Mouse (Mus musculus) adrenal gland, adult 8-10 months (tissue): Measurements from ENCODE around the gene Uspl1. TPM values are rescaled to one million over a fixed set of nuclear protein-coding genes. Genes with fewer than 3 reads are reported as not detected.
"Not testable (repeated sequence)": the region's sequence is repeated elsewhere in the genome, so short reads cannot be mapped to it uniquely, and the experiment has no call there.

Source experiments
- DNase-seq: peaks from one replicate; pipeline ENCODE4 v3.0.0; 2022
- total RNA-seq, 4 experiments: library from RNA; stranded (reverse); gene quantifications; 2 replicates each; pipeline ENCODE4 v1.2.4; 2022

Uspl1 gene
- total RNA-seq = 10 to 100 TPM; 34.8 to 44.1 (median 37.0) TPM

DNA sequence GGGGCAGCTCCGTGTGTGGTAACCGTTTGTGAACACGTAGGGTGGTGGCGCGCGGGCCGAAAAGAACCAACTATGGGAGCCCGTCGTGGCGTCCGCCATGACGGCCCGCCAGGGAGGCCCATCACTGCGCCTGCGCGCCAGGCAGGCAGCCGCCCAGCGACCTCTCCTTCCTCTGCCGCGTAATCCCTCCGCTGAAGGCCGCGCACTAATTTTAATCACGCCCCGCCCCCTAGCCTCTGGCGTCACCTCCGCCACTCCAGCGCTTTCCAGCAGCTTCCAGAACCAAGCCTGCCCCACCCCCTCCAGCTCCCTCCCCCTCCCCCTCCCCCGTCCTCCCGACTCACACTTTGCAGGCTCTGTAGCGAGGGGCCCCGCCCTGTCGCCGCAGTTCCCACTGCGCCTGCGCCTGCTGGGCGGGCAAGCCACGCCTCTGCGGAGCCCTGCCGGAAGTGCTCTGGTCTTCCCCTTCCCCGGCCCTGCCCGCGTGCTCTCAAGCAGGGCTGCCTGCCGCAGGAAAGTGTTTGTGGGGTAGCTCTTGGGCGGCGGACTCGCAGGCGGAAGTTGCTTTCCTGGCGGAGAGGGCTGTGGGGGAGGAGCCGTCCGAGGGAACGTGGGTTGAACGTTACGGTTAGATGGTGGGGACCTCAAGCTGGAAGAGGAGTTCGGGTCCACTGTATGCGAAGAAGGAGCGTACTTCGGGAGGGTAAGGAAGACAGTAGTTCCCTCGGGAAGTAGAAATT, at the start of gene Uspl1, which contains the start of gene Hmgb1:
Uspl1 (plus strand) TSS at position 247 of the 740 bp plus-strand sequence.
Hmgb1 (minus strand) TSS at position 386 of the 740 bp plus-strand sequence.
- peak; percentile 98 for DNase-seq

- DNase-seq = no peak
Observed at GRCm38 (mm10) chr5:149134751-149135454, 49.2 kb upstream of the Uspl1 start.

DNA sequence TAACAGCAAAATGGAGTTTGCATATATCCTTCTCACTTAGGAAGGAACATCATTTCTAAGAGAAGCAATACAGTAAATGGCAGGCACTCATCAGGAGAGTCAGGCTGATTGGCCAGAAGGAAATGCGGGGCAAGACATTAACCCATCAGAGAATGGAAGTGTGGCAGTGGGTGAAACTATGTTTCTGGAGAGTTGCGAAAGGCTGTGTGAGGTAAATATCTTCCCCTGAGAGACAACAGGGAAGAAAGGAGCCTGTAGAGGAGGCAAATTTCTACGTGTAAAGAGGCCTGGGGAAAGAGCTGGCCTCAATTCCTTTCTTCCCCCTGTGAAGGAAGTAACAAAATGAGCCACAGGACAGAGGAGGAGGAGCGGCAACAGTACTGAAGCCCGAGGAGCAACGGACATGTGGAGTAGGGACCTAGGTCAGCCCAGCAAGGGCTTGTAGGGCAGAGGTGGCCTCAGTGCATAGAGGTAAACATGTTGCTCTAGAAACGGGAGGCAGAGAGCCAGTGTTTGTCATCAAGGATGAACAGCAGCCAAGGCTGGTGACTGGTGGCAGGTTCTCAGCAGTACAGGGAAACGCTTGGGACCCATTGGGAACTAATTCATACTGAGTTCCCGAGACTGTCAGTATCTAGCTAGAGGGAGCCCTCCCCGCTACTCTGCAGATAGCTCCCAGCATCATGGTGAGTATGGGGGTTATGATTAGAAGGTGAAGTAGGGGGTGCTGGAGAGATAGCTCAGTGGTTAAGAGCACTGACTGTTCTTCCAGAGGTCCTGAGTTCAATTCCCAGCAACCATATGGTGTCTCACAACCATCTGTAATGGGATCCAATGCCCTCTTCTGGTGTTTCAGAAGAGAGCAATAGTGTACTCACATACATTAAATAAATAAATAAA, 48.4 kb upstream of the Uspl1 start:
- no peak for DNase-seq

DNA sequence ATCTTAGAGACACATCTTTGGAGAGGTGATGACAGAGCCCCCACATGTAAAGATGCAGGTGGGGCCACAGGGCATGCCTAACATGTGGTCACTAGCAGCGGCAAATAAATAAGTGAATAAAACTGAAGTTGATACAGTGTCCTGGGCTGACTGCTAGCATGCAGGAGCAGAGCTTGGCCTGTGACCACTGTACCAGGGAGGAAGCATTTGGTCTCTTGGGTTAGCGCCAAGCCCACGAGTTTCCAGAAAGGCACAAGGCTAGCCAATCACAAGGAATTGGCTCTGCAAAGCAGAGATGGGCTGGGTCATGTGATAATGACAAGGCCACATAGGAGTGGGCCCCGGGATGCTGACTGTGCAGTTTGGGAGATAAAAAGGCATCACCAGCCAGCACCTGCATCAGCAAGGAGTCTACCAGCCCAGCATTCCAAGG, 47.2 kb upstream of the Uspl1 start:
- no peak for DNase-seq

- DNase-seq = no peak
Observed at GRCm38 (mm10) chr5:149137447-149137846, 46.7 kb upstream of the Uspl1 start.

GRCm38 (mm10) chr5:149138087-149138486, 46.1 kb upstream of the Uspl1 start:
- not testable (repeated sequence) for DNase-seq

DNA sequence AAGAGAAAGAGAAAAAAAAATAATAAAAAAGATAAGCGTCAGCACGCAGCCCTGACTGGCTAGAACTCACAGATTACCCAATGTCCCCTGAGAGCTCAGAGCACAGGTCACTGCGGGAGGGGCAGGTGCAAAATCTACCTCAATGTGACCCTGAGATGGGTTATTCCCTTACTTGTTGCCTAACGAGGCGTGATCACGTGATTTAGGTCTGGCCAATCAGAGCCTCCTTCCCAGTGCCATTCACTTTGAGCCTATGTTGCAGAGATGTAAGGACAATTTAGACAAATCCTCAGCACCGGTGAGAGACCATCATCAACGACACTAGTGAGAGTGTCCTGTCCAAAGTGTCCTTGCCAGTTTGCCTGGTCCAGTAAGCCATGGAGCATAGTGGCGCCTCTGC, 43.8 kb upstream of the Uspl1 start:
- no peak for DNase-seq

GRCm38 (mm10) chr5:149141155-149141554, 43.0 kb upstream of the Uspl1 start:
- DNase-seq = not testable (repeated sequence)

DNA sequence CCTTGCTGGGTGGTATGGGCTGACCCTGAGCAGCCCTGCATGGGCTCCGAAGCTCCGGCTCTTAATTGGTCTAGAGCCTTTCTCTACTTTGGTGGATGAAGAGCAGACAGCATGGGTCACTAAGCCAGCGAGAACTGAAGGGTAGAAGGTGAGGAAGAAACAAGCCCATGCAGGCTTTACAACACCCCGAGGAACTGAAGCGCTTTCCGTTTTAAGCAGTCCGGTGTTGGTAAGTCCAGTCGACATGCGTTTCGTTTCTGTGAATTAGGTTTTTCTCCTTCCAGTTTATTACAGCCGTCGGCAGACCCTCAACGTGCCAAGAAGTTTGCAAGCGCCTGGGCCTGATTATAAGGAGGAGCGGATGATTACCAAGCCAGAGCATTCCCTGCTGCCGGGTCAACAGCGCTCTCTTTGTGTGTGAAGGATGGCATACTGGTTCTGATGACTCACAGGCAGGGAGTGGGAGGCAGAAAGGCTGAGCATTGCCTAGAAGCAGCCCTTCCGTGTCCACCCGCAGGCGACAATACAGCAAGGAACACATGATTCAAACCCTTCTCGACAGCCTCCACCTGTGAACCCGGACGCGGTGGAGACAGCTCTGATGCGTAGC, 40.3 kb upstream of the Uspl1 start:
- no peak for DNase-seq

- no peak for DNase-seq
Observed at GRCm38 (mm10) chr5:149146691-149147090, 37.5 kb upstream of the Uspl1 start.

DNA sequence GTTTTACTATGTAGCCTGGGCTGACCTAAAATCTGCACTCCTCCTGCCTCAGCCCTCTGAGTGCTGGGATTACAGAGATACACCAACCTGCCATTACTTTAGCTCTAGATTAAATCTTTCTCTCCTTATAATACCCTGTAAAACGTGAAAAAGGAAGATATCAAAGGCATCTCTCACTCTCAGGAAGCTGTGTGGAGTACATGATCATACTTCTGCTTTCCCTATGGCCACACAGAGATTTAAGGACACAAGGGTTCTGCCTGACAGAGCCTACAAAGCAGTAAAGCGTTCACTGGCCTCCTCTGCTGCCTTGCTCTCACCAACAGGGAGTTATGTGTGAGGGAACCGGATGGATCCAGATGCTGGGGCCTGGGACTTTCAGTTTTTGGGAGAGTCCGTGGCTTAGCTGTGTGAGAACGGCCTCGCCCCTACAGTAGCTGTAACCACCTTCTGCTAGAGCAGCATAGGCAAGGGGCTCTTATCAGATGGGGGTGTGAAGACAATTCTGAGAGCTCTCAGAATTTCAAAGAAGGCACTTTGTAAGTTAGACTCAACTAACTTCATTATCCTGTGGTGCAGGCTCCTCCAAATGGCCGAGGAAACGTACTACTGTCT, 36.7 kb upstream of the Uspl1 start:
- no peak for DNase-seq

- DNase-seq = no peak
Observed at GRCm38 (mm10) chr5:149150882-149151281, 33.3 kb upstream of the Uspl1 start.

DNA sequence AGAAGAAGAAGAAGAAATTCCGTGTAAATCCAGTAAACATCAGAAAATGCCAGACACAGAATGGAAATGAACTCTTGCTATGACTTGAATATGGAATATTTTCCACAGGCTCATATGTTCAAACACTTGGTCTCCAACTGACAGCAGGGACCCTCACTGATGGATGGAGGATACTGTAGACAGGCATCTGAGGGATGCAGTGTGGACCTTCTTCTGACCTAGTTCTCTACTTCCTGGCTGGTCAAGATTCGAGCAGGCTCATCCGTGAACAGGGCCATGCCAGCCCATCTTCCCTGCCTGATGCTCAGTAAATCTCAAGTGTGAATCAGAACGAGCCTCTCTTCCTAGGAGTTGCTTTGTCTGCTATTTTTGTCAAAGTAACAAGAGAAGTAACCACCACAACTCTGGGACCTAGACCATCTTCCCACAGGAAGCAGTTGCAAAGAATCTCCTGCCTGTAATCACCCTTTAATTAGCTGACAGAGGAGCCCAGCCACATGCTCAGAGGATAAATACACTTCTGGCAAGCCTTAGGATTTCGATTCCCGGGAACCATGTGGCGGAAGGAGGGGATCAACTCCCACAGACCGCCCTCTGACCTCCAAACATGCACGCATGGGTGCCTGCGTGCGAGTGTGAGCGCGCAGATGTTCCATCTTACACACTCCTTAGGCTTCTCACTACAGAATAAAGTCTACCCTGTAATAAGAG, 31.9 kb upstream of the Uspl1 start:
- DNase-seq = no peak

DNA sequence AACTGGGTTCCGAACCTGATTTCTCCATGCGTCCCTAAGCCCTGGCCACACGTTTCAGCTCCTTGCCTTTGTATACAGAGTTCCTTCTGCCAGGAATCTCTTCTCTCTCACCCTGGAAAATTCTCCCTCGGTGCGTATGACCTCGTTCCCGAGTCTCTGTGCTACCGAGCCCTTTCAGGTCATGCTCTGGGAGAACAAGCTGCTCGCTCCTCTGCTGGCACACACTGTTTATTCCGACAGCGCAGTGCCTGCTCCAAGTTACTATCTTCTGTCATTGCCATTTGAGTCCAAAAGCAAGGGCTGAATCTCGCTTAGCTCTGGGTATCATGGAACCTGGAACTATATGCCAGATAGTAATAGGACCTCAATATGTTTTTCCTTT, 31.4 kb upstream of the Uspl1 start:
- DNase-seq = no peak

DNA sequence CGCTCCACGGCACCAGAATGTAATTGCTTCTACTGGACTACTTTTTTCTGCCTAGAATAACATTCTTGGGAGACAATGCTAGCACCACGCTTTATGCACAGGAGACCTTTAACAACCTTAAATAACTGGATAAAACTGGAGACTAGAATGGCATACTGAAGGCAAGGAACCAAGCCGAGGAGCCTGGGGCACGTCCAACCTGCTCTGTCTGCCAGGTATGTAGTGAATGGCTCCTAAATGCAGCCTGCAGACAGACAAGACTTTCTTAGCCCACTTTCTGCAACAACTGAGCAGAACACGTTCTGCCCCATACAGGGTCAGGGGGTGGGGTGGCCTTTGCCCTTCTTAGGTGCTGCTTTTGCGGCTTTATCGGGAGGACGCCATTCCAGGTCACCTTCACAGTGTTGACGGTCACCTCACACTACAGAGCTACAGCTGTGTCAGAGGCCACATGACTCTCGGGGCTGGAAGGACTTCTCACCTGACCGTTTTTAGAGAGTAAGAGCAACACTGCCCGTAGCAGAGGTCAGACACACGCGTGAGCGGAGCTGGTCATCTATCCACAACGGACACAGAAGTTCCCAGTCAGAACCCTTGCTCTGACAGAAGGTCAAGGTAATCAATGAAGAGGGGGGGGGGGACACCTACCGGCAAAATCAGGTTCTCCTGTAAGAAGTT, 27.1 kb upstream of the Uspl1 start:
- DNase-seq = no peak

GRCm38 (mm10) chr5:149159021-149159420, 25.1 kb upstream of the Uspl1 start:
- DNase-seq = no peak

GRCm38 (mm10) chr5:149160469-149160868, 23.7 kb upstream of the Uspl1 start:
- DNase-seq = no peak

DNA sequence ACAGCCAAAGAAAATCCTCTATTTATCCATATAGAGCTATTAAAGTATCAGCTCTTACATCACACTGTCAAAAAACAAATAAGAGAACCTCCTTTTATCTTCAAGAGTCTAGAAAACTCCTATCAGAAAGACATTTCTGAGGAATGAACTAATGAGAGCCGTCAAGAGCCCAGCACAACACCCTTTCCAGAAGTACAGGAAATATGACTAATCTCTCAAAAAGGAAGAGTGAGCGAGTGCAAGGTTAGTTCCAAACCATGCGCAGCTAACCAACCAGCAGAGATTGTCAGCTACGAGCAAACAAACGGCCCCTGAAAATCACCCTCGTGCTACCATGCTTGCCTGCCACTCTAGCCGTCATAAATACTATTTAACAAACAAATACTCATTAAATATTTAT, 21.3 kb upstream of the Uspl1 start:
- no peak for DNase-seq

DNA sequence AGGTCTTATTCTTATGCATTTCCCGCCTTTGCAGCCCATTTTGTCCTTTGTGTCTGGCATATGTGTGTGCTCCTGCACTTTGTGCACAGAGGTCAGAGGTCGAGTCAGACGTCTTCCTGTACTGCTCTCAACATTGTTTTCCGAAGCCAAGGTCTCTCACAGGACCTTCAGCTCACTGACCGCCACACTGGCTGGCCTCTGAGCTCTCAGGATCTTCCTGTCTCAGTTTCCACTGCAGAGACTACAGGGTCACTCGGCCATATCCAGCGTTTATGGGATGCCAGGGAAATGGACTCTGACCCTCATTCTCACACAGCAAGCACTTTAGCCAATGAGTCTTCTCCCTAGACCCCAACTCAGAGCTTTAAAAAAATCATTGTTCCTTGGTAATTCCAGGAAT, 19.3 kb upstream of the Uspl1 start:
- DNase-seq = no peak

DNA sequence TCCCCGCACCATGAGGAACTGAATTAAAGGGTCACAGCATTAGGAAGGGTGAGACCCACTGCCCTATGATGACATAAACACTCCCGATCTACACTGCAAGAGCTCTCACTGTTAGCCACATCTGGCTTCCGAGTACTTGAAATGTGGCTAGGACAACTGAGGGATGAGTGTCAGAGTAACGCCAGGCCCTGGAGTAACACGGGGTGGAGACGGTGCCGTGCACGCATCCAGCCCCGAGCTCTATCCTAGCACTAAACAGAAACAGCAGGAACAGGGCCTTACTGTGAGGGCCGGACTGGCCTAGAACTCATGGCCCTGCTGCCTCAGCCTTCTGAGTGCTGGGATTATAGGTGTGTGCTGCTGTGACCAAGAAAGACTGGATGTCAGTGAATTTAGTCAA, 18.1 kb upstream of the Uspl1 start:
- DNase-seq = no peak

- no peak for DNase-seq
Observed at GRCm38 (mm10) chr5:149168051-149168450, 16.1 kb upstream of the Uspl1 start.
